ENCODE assay signal across 13 mouse cellular contexts in the genomic region with DNA sequence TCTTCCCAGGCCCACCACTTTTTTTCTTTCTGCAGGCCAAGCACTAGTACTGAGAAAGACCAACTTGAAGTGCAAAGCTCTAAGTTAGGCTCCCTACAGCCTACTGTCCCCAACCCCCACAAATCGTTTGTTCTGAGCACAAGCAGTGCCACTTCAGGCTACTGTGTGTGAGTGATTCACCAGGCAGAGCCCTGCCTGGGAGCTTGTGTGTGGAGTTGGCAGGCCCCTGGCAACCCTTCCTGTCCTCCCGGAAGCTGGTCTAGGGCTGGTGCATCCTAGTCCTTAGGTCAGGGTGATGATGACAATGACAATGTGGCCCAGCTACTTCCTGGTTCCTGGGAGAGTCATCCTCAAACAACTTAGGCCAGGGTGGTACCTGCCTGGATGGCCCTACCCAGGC.
DNase-seq lines count a peak whose midpoint lies in the region; ATAC-seq and TF ChIP-seq lines count a peak whose summit lies in the region.
"Had no signal": no experiment of that assay in that cellular context is flagged by ENCODE, and none has a peak within 500 bp of the region (broad histone marks: within the 10 kb centered on the region; RNA-seq: fewer than 3 reads in every experiment).

No protein-coding gene starts in this region.

- WGBS in heart, embryonic 13.5 days: 43% methylated on average over 2 of the region's 2 CpGs
- WGBS in midbrain, embryonic 13.5 days: 81% methylated on average over 2 of the region's 2 CpGs
- WGBS in midbrain, embryonic 14.5 days: 83% methylated on average over 2 of the region's 2 CpGs
- WGBS in lung, embryonic 15.5 days: 41% methylated on average over 2 of the region's 2 CpGs
- WGBS in stomach, postnatal 0 days: 62% methylated on average over 2 of the region's 2 CpGs

- ATAC-seq in heart, embryonic 13.5 days (ENCODE audit: extremely low read depth, insufficient number of reproducible peaks, low FRiP score, low TSS enrichment): no peak
- no peak for ATAC-seq in midbrain, embryonic 13.5 days
- no peak for ATAC-seq in midbrain, embryonic 14.5 days (ENCODE audit: low FRiP score, low TSS enrichment)
- no peak for ATAC-seq in lung, embryonic 15.5 days (ENCODE audit: borderline replicate concordance, extremely low read depth, low FRiP score, low TSS enrichment)
- ATAC-seq in stomach, postnatal 0 days (ENCODE audit: low FRiP score, low TSS enrichment): peak; percentile 51; the same call in 1 of the 2 replicates
- ATAC-seq in erythroblast, adult 5-6 weeks (replicated peaks; ENCODE audit: low FRiP score, poor library complexity, severe bottlenecking): no peak

- H3K9ac ChIP-seq in heart, embryonic 13.5 days: no peak overlapping the region
- H3K9ac ChIP-seq in midbrain, embryonic 13.5 days (replicated peaks): no peak overlapping the region; the same call in 1 of the 2 replicates
- no peak overlapping the region for H3K9ac ChIP-seq in midbrain, embryonic 14.5 days (replicated peaks; ENCODE audit: low read length)
- no peak overlapping the region for H3K9ac ChIP-seq in lung, embryonic 15.5 days
- H3K9ac ChIP-seq in stomach, postnatal 0 days (ENCODE audit: low read length): no peak overlapping the region
- H3K9ac ChIP-seq: hindbrain, embryonic 15.5 days; liver, embryonic 15.5 days had no signal

- H3K4me1 ChIP-seq in heart, embryonic 13.5 days: peaks cover 88% of the 10 kb centered on the region
- H3K4me1 ChIP-seq in midbrain, embryonic 13.5 days (replicated peaks): peaks cover 61% of the 10 kb centered on the region
- peaks cover 20% of the 10 kb centered on the region for H3K4me1 ChIP-seq in midbrain, embryonic 14.5 days (ENCODE audit: control insufficient read depth, insufficient read depth, low read length)
- H3K4me1 ChIP-seq in lung, embryonic 15.5 days: peaks cover 74% of the 10 kb centered on the region
- H3K4me1 ChIP-seq in stomach, postnatal 0 days (replicated peaks; ENCODE audit: control insufficient read depth, insufficient read depth): peaks cover 3% of the 10 kb centered on the region; the same call in 1 of the 2 replicates

- H3K4me3 ChIP-seq in heart, embryonic 13.5 days: no peak overlapping the region
- H3K4me3 ChIP-seq in midbrain, embryonic 13.5 days (replicated peaks): no peak overlapping the region
- H3K4me3 ChIP-seq in midbrain, embryonic 14.5 days (replicated peaks; ENCODE audit: low read depth, low read length): no peak overlapping the region
- no peak overlapping the region for H3K4me3 ChIP-seq in lung, embryonic 15.5 days
- H3K4me3 ChIP-seq in stomach, postnatal 0 days (ENCODE audit: low read depth, low read length): no peak overlapping the region
- H3K4me3 ChIP-seq: hindbrain, embryonic 15.5 days; liver, embryonic 15.5 days had no signal

- peak overlapping the region; percentile 54 for H3K27ac ChIP-seq in heart, embryonic 13.5 days (replicated peaks)
- 0 out of 2 replicates have a peak overlapping the region, but pooled peaks have one; percentile 19 for H3K27ac ChIP-seq in midbrain, embryonic 13.5 days
- H3K27ac ChIP-seq in midbrain, embryonic 14.5 days (replicated peaks; ENCODE audit: low read depth, low read length): no peak overlapping the region; the same call in 1 of the 2 replicates
- peak overlapping the region; percentile 29; the same call in 1 of the 2 replicates for H3K27ac ChIP-seq in lung, embryonic 15.5 days
- H3K27ac ChIP-seq in stomach, postnatal 0 days (replicated peaks): peak overlapping the region; percentile 65
- H3K27ac ChIP-seq: hindbrain, embryonic 15.5 days; liver, embryonic 15.5 days had no signal

- no peak for TF ChIP-seq EP300 in stomach, postnatal 0 days (optimal IDR thresholded peaks at IDR 0.05)

- no peak overlapping the region for H3K4me2 ChIP-seq in heart, embryonic 13.5 days
- no peak overlapping the region for H3K4me2 ChIP-seq in midbrain, embryonic 13.5 days (replicated peaks)
- no peak overlapping the region for H3K4me2 ChIP-seq in midbrain, embryonic 14.5 days (ENCODE audit: low read length)
- H3K4me2 ChIP-seq in lung, embryonic 15.5 days: no peak overlapping the region
- no peak overlapping the region for H3K4me2 ChIP-seq in stomach, postnatal 0 days (replicated peaks; ENCODE audit: low read depth)
- H3K4me2 ChIP-seq: hindbrain, embryonic 15.5 days; liver, embryonic 15.5 days had no signal

- H3K27me3 ChIP-seq in heart, embryonic 13.5 days (replicated peaks): no peaks in the 10 kb centered on the region
- no peaks in the 10 kb centered on the region for H3K27me3 ChIP-seq in midbrain, embryonic 13.5 days
- no peaks in the 10 kb centered on the region for H3K27me3 ChIP-seq in midbrain, embryonic 14.5 days (ENCODE audit: control insufficient read depth, insufficient read depth, low read length)
- no peaks in the 10 kb centered on the region for H3K27me3 ChIP-seq in lung, embryonic 15.5 days
- no peaks in the 10 kb centered on the region for H3K27me3 ChIP-seq in stomach, postnatal 0 days (ENCODE audit: control insufficient read depth, insufficient read depth, low read length)
- H3K27me3 ChIP-seq: hindbrain, embryonic 15.5 days; liver, embryonic 15.5 days had no signal

- TF ChIP-seq CTCF in stomach, postnatal 0 days (IDR thresholded peaks at IDR 0.05; ENCODE audit: low read depth): no peak

- peaks cover 66% of the 10 kb centered on the region for H3K36me3 ChIP-seq in heart, embryonic 13.5 days
- peaks cover 70% of the 10 kb centered on the region for H3K36me3 ChIP-seq in midbrain, embryonic 13.5 days
- H3K36me3 ChIP-seq in midbrain, embryonic 14.5 days (ENCODE audit: control insufficient read depth, insufficient read depth, low read length): peaks cover 80% of the 10 kb centered on the region
- peaks cover 8% of the 10 kb centered on the region; the same call in 1 of the 2 replicates for H3K36me3 ChIP-seq in lung, embryonic 15.5 days
- no peaks in the 10 kb centered on the region; the same call in none of the 2 replicates for H3K36me3 ChIP-seq in stomach, postnatal 0 days (ENCODE audit: control insufficient read depth, insufficient read depth, low read length)

- no peaks in the 10 kb centered on the region for H3K9me3 ChIP-seq in heart, embryonic 13.5 days
- no peaks in the 10 kb centered on the region for H3K9me3 ChIP-seq in midbrain, embryonic 13.5 days
- H3K9me3 ChIP-seq in midbrain, embryonic 14.5 days (ENCODE audit: control insufficient read depth, low read length): no peaks in the 10 kb centered on the region
- no peaks in the 10 kb centered on the region for H3K9me3 ChIP-seq in lung, embryonic 15.5 days
- no peaks in the 10 kb centered on the region for H3K9me3 ChIP-seq in stomach, postnatal 0 days (ENCODE audit: control insufficient read depth, low read length)
- H3K9me3 ChIP-seq: hindbrain, embryonic 15.5 days; liver, embryonic 15.5 days had no signal

- no peak for DNase-seq in heart, adult 18-20 months
- no peak for DNase-seq in midbrain, embryonic 14.5 days
- DNase-seq in stomach, postnatal 0 days (ENCODE audit: low spot score): no peak
- no peak for DNase-seq in ovary, postnatal 10 days (ENCODE audit: low spot score)
- DNase-seq: gastrocnemius, postnatal 14 days; kidney, postnatal 14 days; retina, postnatal 1 day had no signal
